Mouse (Mus musculus): ENCODE data around the gene Lyl1.

Lyl1 gene

GRCm38 (mm10) chr8:84722850-84723570 lies 21.8 kb downstream of the Lyl1 start, which contains the start of gene G430095P16Rik:
Gene G430095P16Rik (plus strand): TSS chr8:84723007.
- peak; percentile 93 for DNase-seq (ENCODE audit: low spot score)

- DNase-seq (ENCODE audit: low spot score), result no peak
Observed at GRCm38 (mm10) chr8:84723571-84723900, 22.3 kb downstream of the Lyl1 start.

GRCm38 (mm10) chr8:84724683-84725082 lies 23.4 kb downstream of the Lyl1 start:
- DNase-seq (ENCODE audit: low spot score), result no peak

GRCm38 (mm10) chr8:84725246-84725940 lies 24.1 kb downstream of the Lyl1 start:
- no peak for DNase-seq (ENCODE audit: low spot score)

GRCm38 (mm10) chr8:84725941-84726259 lies 24.6 kb downstream of the Lyl1 start:
- DNase-seq (ENCODE audit: low spot score), result peak; percentile 67

- no peak for DNase-seq (ENCODE audit: low spot score)
Observed at GRCm38 (mm10) chr8:84728474-84728873, 27.2 kb downstream of the Lyl1 start.

GRCm38 (mm10) chr8:84729921-84730362 lies 28.7 kb downstream of the Lyl1 start:
- no peak for DNase-seq (ENCODE audit: low spot score)

- DNase-seq (ENCODE audit: low spot score), result peak; percentile 57
Observed at GRCm38 (mm10) chr8:84730541-84731370, 29.5 kb downstream of the Lyl1 start.

GRCm38 (mm10) chr8:84731371-84732177 lies 30.3 kb downstream of the Lyl1 start:
- DNase-seq (ENCODE audit: low spot score), result no peak

GRCm38 (mm10) chr8:84732545-84732944 lies 31.3 kb downstream of the Lyl1 start:
- no peak for DNase-seq (ENCODE audit: low spot score)

GRCm38 (mm10) chr8:84732996-84733395 lies 31.7 kb downstream of the Lyl1 start:
- no peak for DNase-seq (ENCODE audit: low spot score)

- no peak for DNase-seq (ENCODE audit: low spot score)
Observed at GRCm38 (mm10) chr8:84733959-84734358, 32.7 kb downstream of the Lyl1 start.

GRCm38 (mm10) chr8:84734680-84735079 lies 33.4 kb downstream of the Lyl1 start:
- no peak for DNase-seq (ENCODE audit: low spot score)

GRCm38 (mm10) chr8:84735597-84735996 lies 34.3 kb downstream of the Lyl1 start:
- DNase-seq (ENCODE audit: low spot score), result no peak

- no peak for DNase-seq (ENCODE audit: low spot score)
Observed at GRCm38 (mm10) chr8:84736521-84736920, 35.3 kb downstream of the Lyl1 start.

GRCm38 (mm10) chr8:84737608-84738007 lies 36.4 kb downstream of the Lyl1 start:
- DNase-seq (ENCODE audit: low spot score), result peak; percentile 92

- no peak for DNase-seq (ENCODE audit: low spot score)
Observed at GRCm38 (mm10) chr8:84738266-84738665, 37.0 kb downstream of the Lyl1 start.

- no peak for DNase-seq (ENCODE audit: low spot score)
Observed at GRCm38 (mm10) chr8:84738715-84739400, 37.6 kb downstream of the Lyl1 start.

GRCm38 (mm10) chr8:84739401-84739742 lies 38.1 kb downstream of the Lyl1 start:
- peak; percentile 69 for DNase-seq (ENCODE audit: low spot score)

GRCm38 (mm10) chr8:84740895-84741843 lies 39.9 kb downstream of the Lyl1 start:
- DNase-seq (ENCODE audit: low spot score), result no peak
